Mouse (Mus musculus) myocyte (in vitro differentiated cells): ENCODE results near the gene Gipc1. TPM values are rescaled to one million over a fixed set of nuclear protein-coding genes. Genes with fewer than 3 reads are reported as not detected.

ENCODE experiments used
- H3K27me3 ChIP-seq: one replicate; pipeline ENCODE4 v1.6.1; 2011; ENCODE audit not compliant: control insufficient read depth, insufficient read depth, insufficient read length
- H3K36me3 ChIP-seq: one replicate; pipeline ENCODE4 v1.6.1; 2011; ENCODE audit not compliant: control insufficient read depth, insufficient read depth
- H3K4me2 ChIP-seq: one replicate; pipeline ENCODE4 v1.6.1; 2011; ENCODE audit warnings: low read depth, control low read depth
- H3K4me3 ChIP-seq: one replicate; pipeline ENCODE4 v1.5.1; 2011; ENCODE audit warnings: mild to moderate bottlenecking, control low read depth, moderate library complexity
- H3K79me2 ChIP-seq: one replicate; pipeline ENCODE4 v1.6.1; 2011; ENCODE audit not compliant: control insufficient read depth, insufficient read depth
- H3ac ChIP-seq: one replicate; pipeline ENCODE4 v1.6.1; 2011; ENCODE audit not compliant: control insufficient read depth, insufficient read length
- CEBPB ChIP-seq: IDR thresholded peaks from 2 replicates; pipeline ENCODE4 v1.6.1; 2011; ENCODE audit warnings: mild to moderate bottlenecking, moderate library complexity; ENCODE audit not compliant: poor library complexity, insufficient read depth, severe bottlenecking
- E2F4 ChIP-seq: IDR thresholded peaks from one replicate; pipeline ENCODE4 v1.6.1; 2011; ENCODE audit warnings: mild to moderate bottlenecking, control low read depth, moderate library complexity; ENCODE audit not compliant: insufficient read depth
- MAX ChIP-seq: IDR thresholded peaks from one replicate; pipeline ENCODE4 v1.6.1; 2011; ENCODE audit warnings: low read depth, mild to moderate bottlenecking, control low read depth
- MYOD1 ChIP-seq, 3 experiments: IDR thresholded peaks; one replicate each; pipeline ENCODE4 v1.6.1; 2011; ENCODE audit warnings: control low read depth in 2 of 3, low read depth in 2 of 3, mild to moderate bottlenecking in 2 of 3, moderate library complexity in 1 of 3; ENCODE audit not compliant: insufficient read length in 2 of 3, control insufficient read depth in 1 of 3
- MYOG ChIP-seq, 3 experiments: IDR thresholded peaks; one replicate each; pipeline ENCODE4 v1.6.1; 2011; ENCODE audit warnings: control low read depth in 2 of 3, low read depth in 2 of 3, mild to moderate bottlenecking in 2 of 3; ENCODE audit not compliant: insufficient read length in 2 of 3, control insufficient read depth in 1 of 3, insufficient read depth in 1 of 3
- POLR2A ChIP-seq: IDR thresholded peaks from one replicate; pipeline ENCODE4 v1.6.1; 2011; ENCODE audit warnings: low read depth, mild to moderate bottlenecking, control low read depth, moderate library complexity; ENCODE audit not compliant: insufficient read length
- POLR2AphosphoS2 ChIP-seq: IDR thresholded peaks from one replicate; pipeline ENCODE4 v1.6.1; 2011; ENCODE audit warnings: low read depth, control low read depth; ENCODE audit not compliant: insufficient read length
- REST ChIP-seq: IDR thresholded peaks from one replicate; pipeline ENCODE4 v1.6.1; 2011; ENCODE audit warnings: mild to moderate bottlenecking, control low read depth, moderate library complexity; ENCODE audit not compliant: insufficient read depth, insufficient read length
- SRF ChIP-seq: IDR thresholded peaks from one replicate; pipeline ENCODE4 v1.6.1; 2011; ENCODE audit warnings: low read depth; ENCODE audit not compliant: control insufficient read depth, insufficient read length
- TCF12 ChIP-seq: IDR thresholded peaks from one replicate; pipeline ENCODE4 v1.6.1; 2011; ENCODE audit warnings: mild to moderate bottlenecking, control low read depth; ENCODE audit not compliant: poor library complexity, insufficient read depth, severe bottlenecking
- TCF3 ChIP-seq: IDR thresholded peaks from one replicate; pipeline ENCODE4 v1.6.1; 2011; ENCODE audit warnings: low read depth, control low read depth; ENCODE audit not compliant: insufficient read length
- USF1 ChIP-seq: IDR thresholded peaks from one replicate; pipeline ENCODE4 v1.6.1; 2011; ENCODE audit warnings: low read depth, mild to moderate bottlenecking, control low read depth, moderate library complexity
- polyA plus RNA-seq: library from polyadenylated mRNA; unstranded; fragments of >200 nt; fragmentation: generic; extraction: Trizol; gene quantifications from one replicate; pipeline ENCODE4 v1.2.1, GENCODE M21; 2012; ENCODE audit warnings: missing spikeins

The Gipc1 gene
- polyA plus RNA-seq, 1 experiment: 85.5 TPM

GRCm38 (mm10) chr8:83674497-83674896 is 22.0 kb downstream of the Gipc1 start:
- Histone ChIP-seq H3K4me3 (no peak overlapping the region), H3K79me2 (no peaks in the 10 kb centered on the region), H3K4me2 (no peak overlapping the region), H3ac (no peak overlapping the region), H3K36me3 (peaks cover 15% of the 10 kb centered on the region), H3K27me3 (no peaks in the 10 kb centered on the region)
- TF ChIP-seq MAX (no peak), TCF12 (no peak), SRF (no peak), REST (no peak), USF1 (no peak), POLR2AphosphoS2 (no peak), CEBPB (no peak), POLR2A (no peak), TCF3 (no peak), E2F4 (no peak), MYOD1 (IDR thresholded peaks at IDR 0.05; ENCODE audit: control insufficient read depth in 1 of 3, insufficient read length in 2 of 3, low read depth in 2 of 3) (no peak), MYOG (IDR thresholded peaks at IDR 0.05; ENCODE audit: control insufficient read depth in 1 of 3, insufficient read depth in 1 of 3, insufficient read length in 2 of 3, low read depth in 2 of 3) (no peak)

GRCm38 (mm10) chr8:83679866-83680265 is 27.4 kb downstream of the Gipc1 start:
- Histone ChIP-seq H3K27me3 (no peaks in the 10 kb centered on the region), H3K4me2 (no peak overlapping the region), H3ac (no peak overlapping the region), H3K4me3 (no peak overlapping the region), H3K79me2 (no peaks in the 10 kb centered on the region), H3K36me3 (peaks cover 17% of the 10 kb centered on the region)
- no peak for TF ChIP-seq TCF3
- TF ChIP-seq POLR2AphosphoS2: no peak
- no peak for TF ChIP-seq MAX
- no peak for TF ChIP-seq CEBPB
- TF ChIP-seq E2F4: no peak
- no peak for TF ChIP-seq SRF
- TF ChIP-seq POLR2A: no peak
- TF ChIP-seq USF1: no peak
- no peak for TF ChIP-seq REST
- no peak for TF ChIP-seq MYOG (IDR thresholded peaks at IDR 0.05; ENCODE audit: control insufficient read depth in 1 of 3, insufficient read depth in 1 of 3, insufficient read length in 2 of 3, low read depth in 2 of 3)
- no peak for TF ChIP-seq MYOD1 (IDR thresholded peaks at IDR 0.05; ENCODE audit: control insufficient read depth in 1 of 3, insufficient read length in 2 of 3, low read depth in 2 of 3)
- TF ChIP-seq TCF12: no peak

- Histone ChIP-seq H3K36me3 (peaks cover 17% of the 10 kb centered on the region), H3K4me2 (no peak overlapping the region), H3K4me3 (no peak overlapping the region), H3K79me2 (no peaks in the 10 kb centered on the region), H3K27me3 (no peaks in the 10 kb centered on the region), H3ac (no peak overlapping the region)
- no peak for TF ChIP-seq MYOG (IDR thresholded peaks at IDR 0.05; ENCODE audit: control insufficient read depth in 1 of 3, insufficient read depth in 1 of 3, insufficient read length in 2 of 3, low read depth in 2 of 3)
- TF ChIP-seq TCF3: no peak
- TF ChIP-seq E2F4: no peak
- TF ChIP-seq POLR2AphosphoS2: no peak
- TF ChIP-seq POLR2A: no peak
- TF ChIP-seq MAX: no peak
- no peak for TF ChIP-seq REST
- no peak for TF ChIP-seq MYOD1 (IDR thresholded peaks at IDR 0.05; ENCODE audit: control insufficient read depth in 1 of 3, insufficient read length in 2 of 3, low read depth in 2 of 3)
- TF ChIP-seq CEBPB: no peak
- no peak for TF ChIP-seq USF1
These were observed 28.1 kb downstream of the Gipc1 start for GRCm38 (mm10) chr8:83680603-83681002.

- Histone ChIP-seq H3ac (no peak overlapping the region), H3K4me3 (no peak overlapping the region), H3K27me3 (no peaks in the 10 kb centered on the region), H3K79me2 (no peaks in the 10 kb centered on the region), H3K4me2 (no peak overlapping the region), H3K36me3 (peaks cover 17% of the 10 kb centered on the region)
- TF ChIP-seq CEBPB (no peak), TCF12 (no peak), REST (no peak), TCF3 (no peak), MAX (no peak), E2F4 (no peak), USF1 (no peak), POLR2A (no peak), SRF (no peak), POLR2AphosphoS2 (no peak)
These were observed 28.6 kb downstream of the Gipc1 start for GRCm38 (mm10) chr8:83681099-83681498.

GRCm38 (mm10) chr8:83684517-83684916 is 32.0 kb downstream of the Gipc1 start:
- Histone ChIP-seq H3K27me3 (no peaks in the 10 kb centered on the region), H3K4me2 (no peak overlapping the region), H3ac (no peak overlapping the region), H3K36me3 (peaks cover 6% of the 10 kb centered on the region), H3K4me3 (no peak overlapping the region), H3K79me2 (no peaks in the 10 kb centered on the region)
- TF ChIP-seq USF1: no peak
- no peak for TF ChIP-seq MYOG (IDR thresholded peaks at IDR 0.05; ENCODE audit: control insufficient read depth in 1 of 3, insufficient read depth in 1 of 3, insufficient read length in 2 of 3, low read depth in 2 of 3)
- TF ChIP-seq TCF3: no peak
- TF ChIP-seq E2F4: no peak
- TF ChIP-seq POLR2AphosphoS2: no peak
- no peak for TF ChIP-seq SRF
- no peak for TF ChIP-seq TCF12
- no peak for TF ChIP-seq REST
- no peak for TF ChIP-seq CEBPB
- no peak for TF ChIP-seq MYOD1 (IDR thresholded peaks at IDR 0.05; ENCODE audit: control insufficient read depth in 1 of 3, insufficient read length in 2 of 3, low read depth in 2 of 3)
- TF ChIP-seq MAX: no peak
- no peak for TF ChIP-seq POLR2A
